ENCODE assay signal across 8 mouse cellular contexts in the genomic region with DNA sequence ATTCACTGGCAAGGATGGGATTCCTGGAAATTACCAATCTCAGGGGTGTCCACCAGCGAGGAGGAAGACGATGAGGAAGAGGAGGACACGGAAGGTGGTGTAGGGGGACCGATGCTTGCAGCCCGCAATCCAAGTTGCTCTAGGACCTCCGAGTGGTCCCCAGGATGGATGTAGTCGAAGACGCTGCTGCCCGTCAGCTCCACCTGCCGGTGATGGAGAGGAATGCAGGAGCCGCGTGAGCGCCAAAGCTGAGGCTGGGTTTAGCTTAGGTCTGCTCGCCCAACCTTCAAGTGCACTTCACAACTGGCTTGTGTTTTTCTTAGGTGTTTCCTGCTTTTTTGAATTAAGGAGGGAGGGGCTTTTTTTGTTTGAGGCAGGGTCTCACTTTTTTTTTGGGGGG. TPM values are rescaled to one million over a fixed set of nuclear protein-coding genes. Genes with fewer than 3 reads are reported as not detected.
DNase-seq lines count a peak whose midpoint lies in the region; ATAC-seq and TF ChIP-seq lines count a peak whose summit lies in the region.

No protein-coding gene starts in this region.

- H3K4me3 ChIP-seq in heart, embryonic 11.5 days (ENCODE audit: low read depth, low read length): no peak overlapping the region
- no peak overlapping the region for H3K4me3 ChIP-seq in gastrocnemius, adult 2 months
- H3K4me3 ChIP-seq in intestine, postnatal 0 days (ENCODE audit: low read depth, low read length): no peak overlapping the region
- no peak overlapping the region for H3K4me3 ChIP-seq in limb, embryonic 14.5 days (replicated peaks; ENCODE audit: low read length)

- DNase-seq in heart, adult 18-20 months: peak; percentile 71 to 92
- peak; percentile 93 to 94 for DNase-seq in cerebellum, postnatal 14 days
- DNase-seq in gastrocnemius, adult 2 months: peak; percentile 82
- DNase-seq in limb, embryonic 14.5 days (ENCODE audit: low spot score): peak; percentile 74
- DNase-seq in neural tube, embryonic 10.5 days (ENCODE audit: extremely low spot score, low spot score): peak; percentile 93
- DNase-seq in splenic B cell, adult 2 months (ENCODE audit: low read depth, low spot score): peak; percentile 85

- intact Hi-C loops in gastrocnemius, adult 2 months (cut with DNase I): loop anchor here (2.0 to 10.0 kb wide), 2 partner anchors 66 to 168 kb away; no protein-coding TSS in a partner anchor

- no peak for ATAC-seq in heart, embryonic 11.5 days (replicated peaks; ENCODE audit: insufficient number of reproducible peaks, low FRiP score, low TSS enrichment)
- ATAC-seq in intestine, postnatal 0 days: no peak; the same call in 1 of the 2 replicates
- peak; percentile 62; the same call in 1 of the 2 replicates for ATAC-seq in limb, embryonic 14.5 days (ENCODE audit: low FRiP score, low read depth)

- H3K9me3 ChIP-seq in heart, embryonic 11.5 days (replicated peaks; ENCODE audit: control insufficient read depth, low read length): no peaks in the 10 kb centered on the region
- H3K9me3 ChIP-seq in intestine, postnatal 0 days (ENCODE audit: control insufficient read depth): no peaks in the 10 kb centered on the region
- H3K9me3 ChIP-seq in limb, embryonic 14.5 days (ENCODE audit: control insufficient read depth, low read length): no peaks in the 10 kb centered on the region

- 3% methylated on average over 14 of the region's 14 CpGs for WGBS in heart, embryonic 11.5 days (ENCODE audit: insufficient replicate concordance)
- WGBS in intestine, postnatal 0 days: 3% methylated on average over 14 of the region's 14 CpGs
- WGBS in limb, embryonic 14.5 days: 3% methylated on average over 14 of the region's 14 CpGs

- H3K27me3 ChIP-seq in heart, embryonic 11.5 days (ENCODE audit: control insufficient read depth, insufficient read depth, low read length): peaks cover 23% of the 10 kb centered on the region
- 0 out of 2 replicates have a peak, but pooled peaks cover 4% of the 10 kb centered on the region for H3K27me3 ChIP-seq in intestine, postnatal 0 days (replicated peaks; ENCODE audit: control insufficient read depth, insufficient read depth, low read length)
- no peaks in the 10 kb centered on the region for H3K27me3 ChIP-seq in limb, embryonic 14.5 days (ENCODE audit: control insufficient read depth, insufficient read depth, low read length)
- no peaks in the 10 kb centered on the region for H3K27me3 ChIP-seq in splenic B cell, adult 2 months (ENCODE audit: control insufficient read depth, insufficient read depth, low read length, poor library complexity, severe bottlenecking)

- TF ChIP-seq POLR2A in limb, embryonic 14.5 days (IDR thresholded peaks at IDR 0.05; ENCODE audit: borderline replicate concordance, extremely low read depth, insufficient read depth, insufficient read length): 0 out of 2 replicates have a peak, but pooled peaks have one; percentile 29

- no peaks in the 10 kb centered on the region for H3K36me3 ChIP-seq in heart, embryonic 11.5 days (ENCODE audit: control insufficient read depth, insufficient read depth, low read length)
- H3K36me3 ChIP-seq in intestine, postnatal 0 days (ENCODE audit: control insufficient read depth, insufficient read depth): no peaks in the 10 kb centered on the region
- H3K36me3 ChIP-seq in limb, embryonic 14.5 days (ENCODE audit: control insufficient read depth, insufficient read depth, low read length): no peaks in the 10 kb centered on the region
- H3K36me3 ChIP-seq in splenic B cell, adult 2 months (ENCODE audit: control insufficient read depth, insufficient read depth, low read length, poor library complexity, severe bottlenecking): no peaks in the 10 kb centered on the region

- no peak overlapping the region for H3K27ac ChIP-seq in heart, embryonic 11.5 days (ENCODE audit: low read depth, low read length)
- no peak overlapping the region for H3K27ac ChIP-seq in gastrocnemius, adult 2 months
- no peak overlapping the region for H3K27ac ChIP-seq in intestine, postnatal 0 days (ENCODE audit: low read depth, low read length)
- H3K27ac ChIP-seq in limb, embryonic 14.5 days (replicated peaks; ENCODE audit: low read depth, low read length): no peak overlapping the region

- no peak overlapping the region for H3K4me2 ChIP-seq in heart, embryonic 11.5 days
- no peak overlapping the region for H3K4me2 ChIP-seq in intestine, postnatal 0 days (replicated peaks; ENCODE audit: low read depth)
- H3K4me2 ChIP-seq in limb, embryonic 14.5 days (replicated peaks; ENCODE audit: low read depth, low read length, severe bottlenecking): no peak overlapping the region

- peak; percentile 96 for TF ChIP-seq CTCF in gastrocnemius, adult 2 months (IDR thresholded peaks at IDR 0.05)
- TF ChIP-seq CTCF in intestine, postnatal 0 days (IDR thresholded peaks at IDR 0.05; ENCODE audit: low read depth): peak; percentile 97

- no peaks in the 10 kb centered on the region for H3K4me1 ChIP-seq in heart, embryonic 11.5 days (ENCODE audit: control insufficient read depth, insufficient read depth, low read length)
- H3K4me1 ChIP-seq in intestine, postnatal 0 days (replicated peaks; ENCODE audit: control insufficient read depth, insufficient read depth, low read length): no peaks in the 10 kb centered on the region
- no peaks in the 10 kb centered on the region for H3K4me1 ChIP-seq in limb, embryonic 14.5 days (ENCODE audit: control insufficient read depth, insufficient read depth, low read length)

- H3K9ac ChIP-seq in heart, embryonic 11.5 days (ENCODE audit: low read depth, low read length): no peak overlapping the region
- H3K9ac ChIP-seq in intestine, postnatal 0 days (ENCODE audit: low read depth, low read length): no peak overlapping the region
- H3K9ac ChIP-seq in limb, embryonic 14.5 days (ENCODE audit: low read depth, low read length, severe bottlenecking): no peak overlapping the region

RNA-seq across cellular contexts. Expression of gene Tmem160, which starts 10.6 kb away (rescaled TPM):
- total RNA-seq in heart, adult 18-20 months (2021): 100 to 1,000 TPM in 1 of 2 experiments, 10 to 100 TPM in 1; 87.4 to 101 TPM
- 69.4 and 78.6 TPM in 2 replicates for polyA plus RNA-seq in heart, embryonic 11.5 days (2014; fragmentation: Nextera tagmentation; extraction: Ambion mirVana)
- 10 to 100 TPM; 49.2 to 50.0 TPM for total RNA-seq in gastrocnemius, adult 2 months (2021)
- 124 and 132 TPM in 2 replicates for polyA plus RNA-seq in intestine, postnatal 0 days (2015; fragmentation: Nextera tagmentation; extraction: Ambion mirVana)
- 32.8 and 41.6 TPM in 2 replicates for polyA plus RNA-seq in limb, embryonic 14.5 days (2012; rRNA removed)
- polyA plus RNA-seq in limb, embryonic 14.5 days (2014; fragmentation: Nextera tagmentation; extraction: Ambion mirVana): 42.7 and 51.3 TPM in 2 replicates

RNA-seq across cellular contexts. Expression of gene Npas1, which starts 14.3 kb away (rescaled TPM):
- total RNA-seq in heart, adult 18-20 months (2021): not detected
- polyA plus RNA-seq in heart, embryonic 11.5 days (2014; fragmentation: Nextera tagmentation; extraction: Ambion mirVana): 0.23 TPM in 1 of 2 replicates, not detected in the other
- not detected for total RNA-seq in gastrocnemius, adult 2 months (2021)
- 0.22 and 0.27 TPM in 2 replicates for polyA plus RNA-seq in intestine, postnatal 0 days (2015; fragmentation: Nextera tagmentation; extraction: Ambion mirVana)
- polyA plus RNA-seq in limb, embryonic 14.5 days (2012; rRNA removed): 0.03 TPM in 2 replicates
- 0.15 and 0.21 TPM in 2 replicates for polyA plus RNA-seq in limb, embryonic 14.5 days (2014; fragmentation: Nextera tagmentation; extraction: Ambion mirVana)
